Mouse (Mus musculus) naive thymus-derived CD4-positive, alpha-beta T cell, adult 2 months (primary cell): ENCODE measurements at regions not wholly inside any gene's neighbourhood (a gene's known extent, or its start where the extent isn't known, plus 50 kb on each side); places are given as distances from the start of the nearest gene placed in this dataset.

ENCODE experiments used
- DNase-seq: peaks from one replicate; pipeline ENCODE4 v3.0.0-alpha.2; 2011; ENCODE audit warnings: low read depth

DNA sequence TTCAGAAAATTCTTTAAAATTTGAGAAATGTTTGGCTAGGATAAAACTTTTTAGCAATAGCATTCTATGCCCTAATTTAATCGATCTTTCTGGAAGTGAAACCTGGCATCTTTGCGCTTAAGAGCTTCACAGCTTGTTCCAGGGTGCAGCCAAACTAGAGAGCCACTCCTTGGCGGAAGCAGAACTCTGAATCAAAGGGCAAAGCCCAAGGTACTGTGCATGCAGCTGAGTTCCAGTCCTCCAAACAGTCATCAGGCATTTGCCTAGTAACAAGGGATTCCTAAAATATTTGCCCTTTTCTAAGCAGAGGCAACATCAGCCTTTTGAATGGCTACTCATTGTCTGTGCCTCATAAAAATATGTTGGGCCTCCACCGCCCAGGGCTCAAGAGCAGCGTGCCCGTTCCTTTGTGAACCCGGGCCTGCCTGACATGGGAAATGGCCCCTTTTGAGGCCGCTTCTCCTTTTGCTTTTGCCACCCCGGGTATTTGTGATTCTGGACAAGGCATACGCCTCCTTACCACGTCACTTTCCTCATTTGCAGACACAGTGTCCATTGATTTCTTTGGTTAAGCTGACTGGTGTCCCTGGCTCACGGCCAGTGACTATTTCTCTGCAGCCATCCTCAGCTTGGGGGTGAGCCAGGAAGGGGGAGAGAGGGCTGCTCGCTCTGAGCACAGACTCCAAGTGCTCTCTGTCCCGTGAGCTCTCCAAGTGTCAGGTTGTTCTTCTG is 402.2 kb upstream of the Smim15 start:
- DNase-seq = no peak

GRCm38 (mm10) chr13:107639620-107640019 is 404.6 kb upstream of the Smim15 start:
- no peak for DNase-seq

DNA sequence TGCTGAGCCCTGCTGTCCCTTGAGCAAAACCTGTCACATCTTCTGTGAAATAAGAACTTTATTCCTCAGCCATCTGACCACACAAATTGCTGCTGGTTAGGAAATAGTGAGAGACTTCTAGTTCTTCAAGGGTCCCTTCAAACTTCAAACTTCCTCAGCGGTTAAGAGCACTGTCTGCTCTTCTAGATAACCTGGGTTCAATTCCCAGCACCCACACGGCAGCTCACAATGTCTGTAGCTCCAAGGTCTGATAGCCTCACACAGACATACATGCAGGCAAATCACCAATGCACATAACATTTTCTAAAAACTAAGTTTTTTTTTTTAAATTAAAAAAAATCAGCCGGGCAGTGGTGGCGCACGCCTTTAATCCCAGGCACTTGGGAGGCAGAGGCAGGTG is 407.0 kb upstream of the Smim15 start:
- DNase-seq = no peak

GRCm38 (mm10) chr13:107635114-107635513 is 409.1 kb upstream of the Smim15 start:
- DNase-seq = no peak

DNA sequence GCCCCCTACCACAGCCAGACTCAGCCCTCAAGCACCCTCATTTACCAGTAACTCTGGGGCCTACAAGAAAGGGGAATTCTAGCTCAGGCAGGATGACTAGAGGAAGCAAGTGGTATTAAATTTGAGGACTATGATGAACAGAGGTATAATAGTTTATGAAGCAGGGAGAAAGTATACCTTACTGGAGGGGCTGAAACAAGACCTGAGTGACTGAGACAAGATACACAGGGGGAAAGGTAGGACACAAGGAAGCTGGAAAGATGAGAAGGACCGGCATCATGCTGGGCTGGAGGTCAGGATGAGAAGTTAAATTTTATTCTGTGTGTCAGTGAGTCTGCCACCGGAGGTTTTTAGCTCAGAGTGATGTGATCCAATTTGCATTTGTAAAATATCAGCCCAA is 417.2 kb upstream of the Smim15 start:
- DNase-seq = no peak

- no peak for DNase-seq
Measured at GRCm38 (mm10) chr13:107626670-107627069, 417.6 kb upstream of the Smim15 start.

DNA sequence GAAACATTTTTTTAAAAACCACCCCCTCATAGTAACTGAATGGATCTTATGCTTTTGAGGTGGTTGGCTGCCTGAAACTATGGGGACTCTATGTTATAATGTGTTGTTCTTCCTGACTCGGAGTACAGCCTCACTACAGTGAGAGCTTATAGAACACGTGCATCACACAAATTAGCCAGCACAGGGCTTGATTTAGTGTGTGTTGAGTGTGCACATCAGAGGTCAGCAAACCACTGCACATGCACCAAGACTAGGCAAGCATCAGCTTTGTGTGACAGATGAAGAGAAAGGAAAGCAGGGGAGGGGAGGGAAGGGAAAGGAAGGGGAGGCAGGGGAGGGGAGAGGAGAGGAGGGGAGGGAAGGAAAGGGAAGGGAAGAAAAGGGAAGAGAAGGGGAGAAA is 422.9 kb upstream of the Smim15 start:
- no peak for DNase-seq

DNA sequence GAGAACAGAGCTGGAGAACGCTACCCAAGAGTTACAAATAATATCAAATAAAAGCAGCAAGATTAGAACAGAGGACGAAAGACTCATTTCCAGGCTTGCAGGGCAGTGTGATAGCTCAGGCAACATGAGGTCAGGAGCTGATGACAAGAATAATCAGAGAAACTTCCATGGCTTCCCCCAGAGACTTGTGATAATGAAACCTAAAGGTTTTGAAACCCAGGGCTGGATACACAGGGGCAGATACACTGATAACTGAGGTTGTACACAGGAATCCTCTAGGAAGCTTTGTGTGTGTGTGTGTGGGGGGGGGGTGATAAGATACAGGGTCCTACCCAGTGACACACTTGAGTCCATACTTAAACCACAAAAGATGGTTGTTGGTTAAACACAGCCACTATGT is 423.4 kb upstream of the Smim15 start:
- DNase-seq = no peak

DNA sequence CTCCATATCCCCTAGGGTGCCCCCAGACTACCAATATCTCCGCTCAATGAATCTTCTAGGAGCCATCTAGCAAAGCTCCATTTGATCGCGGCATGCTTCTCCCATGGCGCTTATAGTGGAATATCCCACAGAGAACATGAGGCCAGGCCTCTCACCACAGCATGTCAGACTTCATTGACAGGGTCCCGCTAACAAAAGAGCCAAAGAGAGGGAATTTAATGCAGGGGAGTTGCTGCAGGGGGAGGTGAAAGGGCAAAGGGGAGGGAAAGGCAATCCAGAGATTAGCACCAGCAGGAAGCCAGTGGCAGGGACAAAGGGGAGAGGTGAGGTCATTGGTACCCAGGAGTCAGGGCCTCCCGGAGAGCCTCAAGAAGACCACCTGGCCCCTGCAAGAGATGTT is 424.0 kb upstream of the Smim15 start:
- DNase-seq = no peak

DNA sequence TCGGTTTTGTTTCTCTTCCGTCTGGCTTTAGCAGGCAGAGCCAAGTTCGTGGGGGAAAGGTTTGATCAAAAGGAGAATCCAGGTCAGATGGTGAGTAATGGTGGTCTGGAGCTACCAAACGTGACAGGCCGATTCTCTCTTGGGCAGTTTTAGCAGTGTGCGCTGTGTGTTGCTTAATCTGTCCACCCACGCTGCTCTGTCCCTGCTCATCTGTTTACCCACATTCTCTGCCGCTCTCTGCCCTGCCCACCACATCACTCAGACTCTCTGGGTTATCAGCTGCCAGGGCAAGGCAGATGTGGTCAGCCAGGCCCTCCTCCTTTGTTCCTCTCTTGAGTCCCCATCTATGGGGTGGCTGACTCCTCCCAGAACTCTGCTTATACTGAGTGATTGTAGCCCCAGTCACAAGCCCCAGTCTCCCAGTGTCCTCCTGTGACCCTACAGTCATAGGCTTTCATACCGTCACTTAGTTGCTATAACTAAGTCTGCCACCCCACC is 424.8 kb upstream of the Smim15 start:
- DNase-seq = no peak

DNA sequence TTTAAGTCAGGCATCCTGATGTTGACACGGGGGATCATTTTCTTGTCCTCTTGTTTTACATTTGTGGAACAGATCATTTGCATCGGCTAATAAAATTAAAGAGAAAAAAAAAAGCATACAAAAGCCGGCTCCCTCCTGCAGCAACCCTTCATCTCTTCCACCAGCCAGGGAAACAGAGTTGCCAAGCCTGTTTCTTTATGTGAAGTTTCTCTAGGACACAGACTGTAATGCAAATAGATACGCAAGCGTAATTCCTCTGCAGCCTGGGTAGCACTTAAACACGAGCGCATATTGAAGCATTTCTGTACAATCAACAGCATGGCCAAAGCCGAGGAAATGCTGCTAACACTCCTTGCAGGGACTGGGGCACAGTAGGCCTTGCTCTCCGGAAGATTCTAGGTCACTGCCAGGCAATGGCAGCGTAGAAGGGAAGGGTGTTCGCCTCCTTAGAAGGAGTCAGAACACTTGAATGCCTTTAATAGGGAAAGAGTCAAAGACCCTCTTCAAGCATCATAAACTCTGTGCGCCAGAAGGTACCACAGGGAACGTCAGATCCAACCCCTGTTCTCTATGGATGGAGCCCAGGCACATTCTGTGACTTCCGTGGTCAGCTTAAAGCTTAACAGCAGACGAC is 425.3 kb upstream of the Smim15 start:
- no peak for DNase-seq

- DNase-seq = no peak
Measured at GRCm38 (mm10) chr13:107618369-107618771, 425.9 kb upstream of the Smim15 start.

GRCm38 (mm10) chr13:107617582-107617981 is 426.7 kb upstream of the Smim15 start:
- DNase-seq = no peak

- DNase-seq = no peak
Measured at GRCm38 (mm10) chr13:107616775-107617174, 427.5 kb upstream of the Smim15 start.

GRCm38 (mm10) chr13:107608996-107609503 is 435.2 kb upstream of the Smim15 start:
- DNase-seq = no peak

- DNase-seq = no peak
Measured at GRCm38 (mm10) chr13:107607294-107607693, 437.0 kb upstream of the Smim15 start.

DNA sequence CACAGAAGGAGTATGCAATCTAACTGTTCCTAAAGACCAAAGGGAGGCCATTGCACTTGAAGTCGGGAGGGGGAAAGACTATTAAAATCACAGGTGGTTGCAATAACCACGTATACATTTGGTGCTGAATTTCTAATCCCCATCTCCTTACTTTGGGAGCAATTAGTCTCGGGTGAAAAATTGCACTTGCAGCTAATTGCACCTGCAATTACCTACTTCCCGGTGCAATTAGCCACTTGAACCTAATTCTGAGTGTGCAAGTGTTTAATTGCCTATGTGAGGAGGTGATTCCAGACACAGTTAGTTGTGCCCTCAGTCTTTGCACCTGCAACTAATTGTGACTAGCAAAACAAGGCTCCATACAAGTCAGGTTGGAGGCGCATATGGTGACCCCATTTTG is 442.1 kb upstream of the Smim15 start:
- no peak for DNase-seq

- no peak for DNase-seq
Measured at GRCm38 (mm10) chr13:107601132-107601439, 443.2 kb upstream of the Smim15 start.

GRCm38 (mm10) chr13:107600331-107601131 is 443.7 kb upstream of the Smim15 start:
- no peak for DNase-seq

- no peak for DNase-seq
Measured at GRCm38 (mm10) chr13:107599094-107599644, 445.1 kb upstream of the Smim15 start.

DNA sequence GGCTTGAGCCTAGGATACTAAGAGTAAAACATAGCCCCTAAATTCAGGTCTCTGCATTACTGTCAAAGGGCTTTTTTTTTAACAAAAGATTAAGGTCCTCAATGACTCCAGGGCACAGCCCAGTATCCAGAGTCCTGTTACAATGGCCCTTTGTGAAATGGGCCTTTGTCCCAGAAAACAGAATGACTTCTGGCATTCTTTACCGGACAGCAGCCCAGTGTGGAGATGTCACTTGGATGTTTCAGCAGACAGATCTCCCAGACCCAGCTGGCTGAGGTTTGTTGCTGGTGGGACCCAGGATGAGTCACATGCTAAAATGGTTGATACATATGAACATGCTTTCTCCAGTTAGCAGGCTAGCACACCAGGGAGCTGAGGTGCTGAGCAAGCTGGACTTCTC is 445.9 kb upstream of the Smim15 start:
- DNase-seq = no peak

DNA sequence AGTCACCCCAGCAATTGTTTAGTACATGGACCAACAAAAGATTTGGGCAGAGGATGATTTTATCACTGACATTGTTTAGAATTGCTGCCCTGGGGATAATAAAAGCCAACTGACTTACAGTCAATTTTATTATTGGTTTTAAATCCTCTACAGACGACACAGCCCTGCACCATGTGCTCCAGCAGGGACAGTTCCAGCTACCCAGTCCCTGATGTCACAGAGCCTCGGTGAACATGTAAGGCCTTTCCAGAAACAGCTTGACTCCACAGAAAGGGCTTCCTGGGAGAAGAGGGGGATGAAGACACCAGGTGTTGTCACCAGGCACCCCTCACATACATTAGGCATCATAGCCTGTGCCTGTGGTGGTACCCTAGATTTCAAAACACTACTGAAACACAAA is 447.0 kb upstream of the Smim15 start:
- DNase-seq = no peak

DNA sequence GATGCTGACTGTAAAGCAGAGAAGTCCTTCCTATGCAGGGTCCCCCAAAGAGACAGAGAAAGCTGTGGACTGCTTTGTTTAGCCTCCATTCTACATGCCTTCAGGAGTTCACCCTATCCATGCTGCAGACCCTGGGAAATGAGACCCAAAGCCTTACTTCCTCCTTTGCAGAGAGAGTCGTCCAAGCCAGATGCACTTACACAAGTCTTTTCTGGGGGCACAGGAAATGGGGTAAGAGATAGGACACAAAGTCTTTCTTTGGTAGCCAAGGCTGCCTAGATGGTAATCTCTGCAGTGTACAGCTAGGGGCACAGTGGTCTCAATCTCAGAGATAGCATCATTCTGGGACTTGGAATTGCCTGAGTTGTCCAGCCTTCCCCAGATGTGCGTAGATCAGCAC is 448.1 kb upstream of the Smim15 start:
- no peak for DNase-seq
